Mouse (Mus musculus): ENCODE data around the gene U2af1.

U2af1 gene

GRCm38 (mm10) chr17:31660661-31661250, 2.1 kb upstream of the U2af1 start:
- no peak for DNase-seq (ENCODE audit: low spot score)

- DNase-seq (ENCODE audit: low spot score): no peak
Measured at GRCm38 (mm10) chr17:31658136-31658467, 590 bp downstream of the U2af1 start.

- no peak for DNase-seq (ENCODE audit: low spot score)
Measured at GRCm38 (mm10) chr17:31657141-31657983, 1.3 kb downstream of the U2af1 start.

- no peak for DNase-seq (ENCODE audit: low spot score)
Measured at GRCm38 (mm10) chr17:31656682-31657081, 2.0 kb downstream of the U2af1 start.

GRCm38 (mm10) chr17:31655366-31655765, 3.3 kb downstream of the U2af1 start:
- no peak for DNase-seq (ENCODE audit: low spot score)

GRCm38 (mm10) chr17:31653277-31653676, 5.4 kb downstream of the U2af1 start:
- DNase-seq (ENCODE audit: low spot score): no peak

- no peak for DNase-seq (ENCODE audit: low spot score)
Measured at GRCm38 (mm10) chr17:31652152-31652551, 6.5 kb downstream of the U2af1 start.

GRCm38 (mm10) chr17:31646199-31647002, 12.3 kb downstream of the U2af1 start:
- DNase-seq (ENCODE audit: low spot score): no peak

GRCm38 (mm10) chr17:31642913-31643312, 15.8 kb downstream of the U2af1 start:
- no peak for DNase-seq (ENCODE audit: low spot score)

- no peak for DNase-seq (ENCODE audit: low spot score)
Measured at GRCm38 (mm10) chr17:31642331-31642730, 16.4 kb downstream of the U2af1 start.

- DNase-seq (ENCODE audit: low spot score): peak; percentile 54
Measured at GRCm38 (mm10) chr17:31639651-31640050, 19.0 kb downstream of the U2af1 start.

GRCm38 (mm10) chr17:31637866-31638570, 20.7 kb downstream of the U2af1 start:
- DNase-seq (ENCODE audit: low spot score): peak; percentile 73

- DNase-seq (ENCODE audit: low spot score): peak; percentile 90
Measured at GRCm38 (mm10) chr17:31636942-31637811, 21.5 kb downstream of the U2af1 start, which contains the start of gene Cbs. Gene Cbs (minus strand): TSS chr17:31637238.

- no peak for DNase-seq (ENCODE audit: low spot score)
Measured at GRCm38 (mm10) chr17:31636277-31636941, 22.3 kb downstream of the U2af1 start.

- DNase-seq (ENCODE audit: low spot score): no peak
Measured at GRCm38 (mm10) chr17:31635781-31636180, 22.9 kb downstream of the U2af1 start.

- DNase-seq (ENCODE audit: low spot score): no peak
Measured at GRCm38 (mm10) chr17:31634896-31635295, 23.8 kb downstream of the U2af1 start.

- no peak for DNase-seq (ENCODE audit: low spot score)
Measured at GRCm38 (mm10) chr17:31633007-31633406, 25.7 kb downstream of the U2af1 start.

- no peak for DNase-seq (ENCODE audit: low spot score)
Measured at GRCm38 (mm10) chr17:31631081-31631800, 27.5 kb downstream of the U2af1 start.

GRCm38 (mm10) chr17:31627961-31628360, 30.7 kb downstream of the U2af1 start:
- no peak for DNase-seq (ENCODE audit: low spot score)

GRCm38 (mm10) chr17:31623101-31623500, 35.6 kb downstream of the U2af1 start:
- DNase-seq (ENCODE audit: low spot score): no peak

Measured in ovary, postnatal 36 days (tissue).